Mouse (Mus musculus) G1E (cell line): ENCODE data around the gene Cacnb1.

Experiments used
- CTCF ChIP-seq: IDR thresholded peaks from 2 replicates; pipeline ENCODE4 v1.5.1; 2012; ENCODE audit warnings: low read depth, low read length, inconsistent platforms, mixed read lengths
- GATA2 ChIP-seq: IDR thresholded peaks from 2 replicates; pipeline ENCODE4 v1.6.1; 2012; ENCODE audit warnings: low read depth, low read length, inconsistent platforms, borderline replicate concordance
- TAL1 ChIP-seq: conservative IDR thresholded peaks from 2 replicates; pipeline ENCODE4 v1.6.1; 2012; ENCODE audit warnings: low read depth, low read length, inconsistent platforms, mixed read lengths

DNA sequence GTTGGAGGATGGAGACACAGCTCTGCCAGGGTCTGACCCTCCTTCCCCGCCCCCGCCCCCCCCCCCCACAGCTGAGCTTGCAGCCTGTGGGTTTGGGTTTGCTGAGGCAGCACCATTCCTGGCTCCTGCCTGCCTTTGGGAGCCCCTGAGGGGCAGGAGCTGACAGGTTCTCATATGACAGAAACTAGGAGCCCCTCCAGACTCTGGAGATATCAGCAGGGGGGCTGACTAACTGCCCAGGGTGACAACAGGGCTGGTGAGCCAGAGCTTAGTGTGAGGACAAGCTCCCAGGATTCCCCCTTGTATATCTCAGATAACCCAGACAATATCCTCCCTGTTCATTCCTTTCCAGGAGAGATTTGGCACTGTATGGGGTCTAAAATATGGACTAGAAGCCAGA lies 28.1 kb upstream of the Cacnb1 start:
- no peak for TF ChIP-seq TAL1
- no peak for TF ChIP-seq CTCF
- no peak for TF ChIP-seq GATA2
